Mouse (Mus musculus) hindbrain, embryonic 14.5 days (tissue): Measurements from ENCODE around the gene Fam160a1. TPM values are rescaled to one million over a fixed set of nuclear protein-coding genes. Genes with fewer than 3 reads are reported as not detected.

Experiments
- ATAC-seq: fragments of 200-750 bp; cut with Nextera tagmentation; 2 replicates; pipeline ENCODE4 v1.8.0; 2017; ENCODE audit warnings: moderate number of reproducible peaks, mild to moderate bottlenecking, moderate TSS enrichment, moderate library complexity; ENCODE audit not compliant: low FRiP score
- DNase-seq: peaks from one replicate; pipeline ENCODE4 v3.0.0-alpha.2; 2015; ENCODE audit warnings: low spot score
- H3K27ac ChIP-seq: fragments of 300-500 bp; sonication (generic); 2 replicates; pipeline ENCODE4 v1.5.1; 2014; ENCODE audit warnings: mild to moderate bottlenecking, moderate library complexity
- H3K27me3 ChIP-seq: fragments of 300-500 bp; sonication (generic); 2 replicates; pipeline ENCODE4 v1.6.1; 2014; ENCODE audit warnings: mild to moderate bottlenecking, low read length, mixed read lengths; ENCODE audit not compliant: control insufficient read depth, insufficient read depth
- H3K36me3 ChIP-seq: fragments of 300-500 bp; sonication (generic); replicated peaks from 2 replicates; pipeline ENCODE4 v1.6.1; 2014; ENCODE audit not compliant: control insufficient read depth, insufficient read depth
- H3K4me1 ChIP-seq: fragments of 300-500 bp; sonication (generic); replicated peaks from 2 replicates; pipeline ENCODE4 v1.6.1; 2014; ENCODE audit warnings: antibody characterized with exemption, low read length, mixed read lengths; ENCODE audit not compliant: control insufficient read depth, insufficient read depth
- H3K4me2 ChIP-seq: fragments of 300-500 bp; sonication (generic); replicated peaks from 2 replicates; pipeline ENCODE4 v1.6.1; 2014; ENCODE audit warnings: mild to moderate bottlenecking, moderate library complexity
- H3K4me3 ChIP-seq: fragments of 300-500 bp; sonication (generic); replicated peaks from 2 replicates; pipeline ENCODE4 v1.5.1; 2014; ENCODE audit warnings: mild to moderate bottlenecking, low read length
- H3K9ac ChIP-seq: fragments of 300-500 bp; sonication (generic); 2 replicates; pipeline ENCODE4 v1.6.1; 2014
- H3K9me3 ChIP-seq: fragments of 300-500 bp; sonication (generic); 2 replicates; pipeline ENCODE4 v1.6.1; 2016; ENCODE audit warnings: low read length; ENCODE audit not compliant: control insufficient read depth
- WGBS: fragments of 180-500 bp; shearing (Covaris S2); extraction: QIAGEN DNeasy Blood & Tissue Kit; methylation state at CpG from one replicate; pipeline ENCODE4 v1.1.7; 2014; 5-methylcytosine and 5-hydroxymethylcytosine counted together
- polyA plus RNA-seq: library from polyadenylated mRNA; unstranded; fragments of >200 nt; fragmentation: Nextera tagmentation; extraction: Ambion mirVana; gene quantifications from 2 replicates; pipeline ENCODE4 v1.2.1, GENCODE M21; 2014

Gene Fam160a1
- polyA plus RNA-seq, 1 experiment from 2014 or later, result 0.37 TPM

DNA sequence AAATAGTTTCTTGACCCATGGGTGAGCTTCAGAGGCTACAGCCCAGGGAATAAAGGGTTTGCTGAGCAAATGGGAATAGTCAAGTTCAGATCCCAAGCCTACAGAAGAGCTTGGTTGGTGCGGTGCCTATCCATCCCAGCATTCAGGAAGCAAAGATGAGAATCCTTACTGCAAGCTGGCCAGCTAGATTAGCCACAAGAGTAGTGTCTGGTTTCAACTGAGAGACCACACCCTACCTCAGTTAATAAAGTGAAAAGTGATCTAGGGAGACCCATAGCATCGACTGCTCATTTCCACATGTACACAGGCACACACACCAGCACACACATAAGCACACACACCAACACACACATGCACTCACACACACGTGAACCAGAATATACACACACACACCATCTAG, 75.3 kb downstream of the Fam160a1 start:
- Histone ChIP-seq H3K9me3 (no peaks in the 10 kb centered on the region), H3K4me1 (no peaks in the 10 kb centered on the region), H3K4me2 (no peak overlapping the region), H3K9ac (no peak overlapping the region), H3K27ac (no peak overlapping the region), H3K27me3 (no peaks in the 10 kb centered on the region), H3K4me3 (no peak overlapping the region), H3K36me3 (no peaks in the 10 kb centered on the region)
- ATAC-seq, result no peak
- DNase-seq, result no peak
- 92% methylated on average over 3 of the region's 3 CpGs for WGBS

DNA sequence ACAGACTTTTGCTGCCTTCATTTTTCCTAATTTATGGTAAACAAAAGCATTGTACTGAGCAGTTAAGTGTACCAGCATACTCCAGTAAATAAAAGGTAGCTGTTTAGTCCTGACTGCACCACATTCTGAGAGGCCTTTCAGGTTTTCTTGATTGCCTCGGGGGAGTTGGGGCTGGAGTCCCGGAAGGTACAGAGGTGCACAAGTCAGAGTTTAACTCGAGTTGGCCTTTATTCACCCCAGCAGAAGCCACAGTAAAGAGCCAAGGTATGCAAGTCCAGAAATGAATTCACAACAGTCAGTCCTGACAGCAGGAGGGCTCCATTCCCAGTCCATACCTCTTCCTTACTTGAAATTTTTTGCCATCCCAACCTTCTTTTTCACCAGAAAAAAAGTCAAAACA, 78.5 kb downstream of the Fam160a1 start:
- Histone ChIP-seq H3K4me2 (no peak overlapping the region), H3K4me1 (no peaks in the 10 kb centered on the region), H3K27ac (no peak overlapping the region), H3K9ac (no peak overlapping the region), H3K36me3 (no peaks in the 10 kb centered on the region), H3K4me3 (no peak overlapping the region), H3K9me3 (no peaks in the 10 kb centered on the region), H3K27me3 (no peaks in the 10 kb centered on the region)
- 84% methylated on average over 3 of the region's 3 CpGs for WGBS
- ATAC-seq (no peak), DNase-seq (no peak)

DNA sequence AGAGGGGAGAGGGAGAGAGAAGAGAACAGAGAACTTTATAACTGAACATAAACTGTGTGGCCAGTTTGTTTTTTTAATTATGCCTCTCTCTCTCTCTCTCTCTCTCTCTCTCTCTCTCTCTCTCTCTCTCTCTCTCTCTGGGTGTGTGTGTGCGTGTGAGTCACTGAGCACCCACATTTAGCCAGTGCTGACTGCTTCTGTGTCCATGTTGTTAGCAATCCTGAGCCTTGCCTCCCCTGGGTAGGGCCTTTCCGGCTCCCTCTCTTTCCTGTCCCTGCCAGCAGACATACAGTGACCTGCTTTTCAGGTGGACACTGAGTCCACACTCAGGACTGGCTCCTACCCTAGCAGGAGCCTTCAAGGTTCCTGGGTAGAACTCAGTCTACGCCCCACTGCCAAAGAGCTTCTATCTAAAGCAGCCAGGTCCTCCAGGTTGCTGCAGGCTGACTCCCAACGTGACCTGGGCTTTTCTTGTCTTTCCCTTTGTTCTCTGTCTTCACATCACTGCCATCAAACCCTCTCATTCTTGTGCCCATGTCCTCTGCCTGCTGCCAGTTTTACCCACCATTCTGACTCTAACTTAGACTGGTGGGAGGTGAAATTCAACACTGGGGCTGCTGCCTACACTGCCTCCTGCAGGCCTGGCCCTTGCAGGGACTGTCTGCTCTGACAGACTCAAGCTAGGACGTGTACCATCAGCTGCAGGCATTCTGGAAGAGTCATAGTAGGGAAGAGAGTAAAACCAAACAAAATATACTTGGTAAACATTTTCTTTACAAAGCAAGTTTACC, 83.0 kb downstream of the Fam160a1 start:
- Histone ChIP-seq H3K9ac (no peak overlapping the region), H3K9me3 (no peaks in the 10 kb centered on the region), H3K36me3 (no peaks in the 10 kb centered on the region), H3K4me2 (no peak overlapping the region), H3K4me1 (no peaks in the 10 kb centered on the region), H3K27me3 (no peaks in the 10 kb centered on the region), H3K27ac (no peak overlapping the region), H3K4me3 (no peak overlapping the region)
- WGBS, result 73% methylated on average over 5 of the region's 5 CpGs
- DNase-seq, result no peak
- no peak for ATAC-seq

DNA sequence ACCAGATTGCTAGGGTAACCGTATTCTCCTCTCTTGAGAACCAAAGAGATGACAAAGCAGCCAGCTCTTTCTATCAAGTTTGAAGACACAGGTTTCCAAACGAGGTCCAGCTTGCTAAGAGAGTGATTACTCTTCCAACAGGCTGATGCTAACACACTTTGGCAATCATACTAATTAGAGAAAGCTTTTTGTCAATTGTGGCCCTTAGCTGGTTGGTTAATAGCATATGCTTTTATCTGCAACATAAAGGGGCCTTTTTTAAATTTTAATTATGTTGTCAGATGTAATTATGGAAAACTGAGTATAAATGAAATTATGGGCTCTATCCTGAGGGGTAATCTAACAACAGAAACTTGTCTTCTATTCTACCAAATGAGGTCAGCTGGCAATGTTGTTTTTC, 89.9 kb downstream of the Fam160a1 start:
- Histone ChIP-seq H3K27ac (no peak overlapping the region), H3K27me3 (no peaks in the 10 kb centered on the region), H3K36me3 (no peaks in the 10 kb centered on the region), H3K4me2 (no peak overlapping the region), H3K9me3 (no peaks in the 10 kb centered on the region), H3K9ac (no peak overlapping the region), H3K4me3 (no peak overlapping the region), H3K4me1 (no peaks in the 10 kb centered on the region)
- ATAC-seq (no peak), DNase-seq (no peak)
- 56% methylated on average over 2 of the region's 2 CpGs for WGBS

- DNase-seq, result no peak
- H3K36me3 ChIP-seq, result no peaks in the 10 kb centered on the region
- H3K9me3 ChIP-seq, result no peaks in the 10 kb centered on the region
- H3K4me1 ChIP-seq, result no peaks in the 10 kb centered on the region
- no peak for ATAC-seq
- H3K27ac ChIP-seq, result no peak overlapping the region
- H3K4me2 ChIP-seq, result no peak overlapping the region
- no peak overlapping the region for H3K9ac ChIP-seq
- H3K4me3 ChIP-seq, result no peak overlapping the region
- H3K27me3 ChIP-seq, result no peaks in the 10 kb centered on the region
- 94% methylated on average over 3 of the region's 3 CpGs for WGBS
Measured at GRCm38 (mm10) chr3:85725971-85726370, 91.1 kb downstream of the Fam160a1 start.

- whole genome bisulfite sequencing, result 78% methylated on average over 2 of the region's 2 CpGs
- DNase-seq, result no peak
Measured at GRCm38 (mm10) chr3:85725110-85725509, 92.0 kb downstream of the Fam160a1 start.

DNA sequence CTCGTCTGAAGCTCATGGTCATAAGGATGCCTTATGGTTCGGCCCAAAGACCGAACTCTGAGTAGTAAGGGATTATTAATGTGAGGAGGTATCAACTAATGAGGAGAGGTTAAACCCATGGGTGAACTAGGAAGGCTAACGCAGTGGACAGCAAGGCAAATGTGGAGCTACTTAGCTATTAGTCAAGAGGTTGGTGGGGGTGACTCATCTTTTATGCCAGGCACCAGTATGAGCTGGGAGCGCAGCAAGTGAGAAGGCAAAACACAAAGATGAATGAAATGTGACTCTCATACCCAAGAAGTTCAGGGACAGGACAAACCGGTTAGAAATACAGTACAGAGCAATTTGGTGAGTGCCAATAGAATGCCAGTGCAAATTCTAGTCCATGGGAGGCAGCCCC, 94.5 kb downstream of the Fam160a1 start:
- Histone ChIP-seq H3K27ac (no peak overlapping the region), H3K4me2 (no peak overlapping the region), H3K9me3 (no peaks in the 10 kb centered on the region), H3K4me3 (no peak overlapping the region), H3K36me3 (no peaks in the 10 kb centered on the region), H3K27me3 (no peaks in the 10 kb centered on the region), H3K4me1 (no peaks in the 10 kb centered on the region), H3K9ac (no peak overlapping the region)
- WGBS, result 88% methylated on average over 6 of the region's 6 CpGs
- no peak for DNase-seq
- ATAC-seq, result no peak

More at GRCm38 (mm10) chr3:85725110-85725509, 92.0 kb downstream of the Fam160a1 start:
- Histone ChIP-seq H3K27ac (no peak overlapping the region), H3K4me2 (no peak overlapping the region), H3K4me3 (no peak overlapping the region), H3K9ac (no peak overlapping the region), H3K36me3 (no peaks in the 10 kb centered on the region), H3K4me1 (no peaks in the 10 kb centered on the region), H3K9me3 (no peaks in the 10 kb centered on the region), H3K27me3 (no peaks in the 10 kb centered on the region)
- no peak for ATAC-seq

DNA sequence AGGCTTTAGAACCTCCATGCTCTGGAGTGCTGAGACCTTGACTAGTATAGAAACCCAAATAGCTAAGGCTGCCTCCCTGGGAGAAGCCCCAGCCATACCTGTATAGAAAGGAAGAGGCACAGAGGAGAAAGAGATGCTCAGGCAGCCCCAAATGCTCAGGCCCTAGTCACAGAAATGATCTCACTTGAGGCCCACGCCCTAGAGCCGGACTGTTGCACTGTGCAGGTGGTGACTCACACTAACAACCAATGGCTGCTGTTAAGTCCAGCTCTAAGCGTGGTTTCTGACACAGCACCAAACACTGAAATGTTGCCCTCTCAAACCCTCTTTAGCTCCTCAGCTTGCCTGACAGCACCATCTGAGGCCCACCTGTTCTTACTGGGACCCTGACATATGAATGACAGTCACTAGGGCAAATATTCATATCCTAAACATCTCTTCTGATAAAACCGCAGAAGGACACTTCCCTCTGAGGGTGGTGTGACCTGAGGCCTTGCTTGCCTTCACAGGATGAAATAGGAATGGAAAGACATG, 101.3 kb downstream of the Fam160a1 start:
- Histone ChIP-seq H3K4me2 (no peak overlapping the region), H3K9ac (no peak overlapping the region), H3K36me3 (no peaks in the 10 kb centered on the region), H3K27me3 (no peaks in the 10 kb centered on the region), H3K27ac (no peak overlapping the region), H3K4me1 (no peaks in the 10 kb centered on the region), H3K9me3 (no peaks in the 10 kb centered on the region), H3K4me3 (no peak overlapping the region)
- ATAC-seq, result no peak
- WGBS, result 82% methylated on average over 4 of the region's 4 CpGs
- DNase-seq, result no peak

GRCm38 (mm10) chr3:85713936-85714709, 103.0 kb downstream of the Fam160a1 start:
- Histone ChIP-seq H3K27me3 (no peaks in the 10 kb centered on the region), H3K36me3 (no peaks in the 10 kb centered on the region), H3K4me2 (no peak overlapping the region), H3K4me3 (no peak overlapping the region), H3K9ac (no peak overlapping the region), H3K9me3 (no peaks in the 10 kb centered on the region), H3K27ac (no peak overlapping the region), H3K4me1 (no peaks in the 10 kb centered on the region)
- WGBS, result 89% methylated on average over 7 of the region's 7 CpGs
- ATAC-seq (no peak), DNase-seq (no peak)
